Mouse (Mus musculus) limb, embryonic 14.5 days (tissue): ENCODE data around the gene Nxn. TPM values are rescaled to one million over a fixed set of nuclear protein-coding genes. Genes with fewer than 3 reads are reported as not detected.

ENCODE experiments used
- ATAC-seq: fragments of 200-750 bp; cut with Nextera tagmentation; 2 replicates; pipeline ENCODE4 v1.8.0; 2017; ENCODE audit warnings: low read depth, moderate number of reproducible peaks, moderate TSS enrichment; ENCODE audit not compliant: low FRiP score
- DNase-seq: peaks from one replicate; pipeline ENCODE4 v3.0.0-alpha.2; 2015; ENCODE audit warnings: low spot score
- H3K27ac ChIP-seq: fragments of 300-500 bp; sonication (generic); replicated peaks from 2 replicates; pipeline ENCODE4 v1.5.1; 2014; ENCODE audit warnings: low read depth, mild to moderate bottlenecking, low read length, moderate library complexity, mixed read lengths
- H3K27me3 ChIP-seq: fragments of 300-500 bp; sonication (generic); 2 replicates; pipeline ENCODE4 v1.6.1; 2014; ENCODE audit warnings: low read length, mixed read lengths; ENCODE audit not compliant: control insufficient read depth, insufficient read depth
- H3K36me3 ChIP-seq: fragments of 300-500 bp; sonication (generic); 2 replicates; pipeline ENCODE4 v1.6.1; 2014; ENCODE audit warnings: mild to moderate bottlenecking, low read length, moderate library complexity, mixed read lengths; ENCODE audit not compliant: control insufficient read depth, insufficient read depth
- H3K4me1 ChIP-seq: fragments of 300-500 bp; sonication (generic); 2 replicates; pipeline ENCODE4 v1.6.1; 2014; ENCODE audit warnings: antibody characterized with exemption, low read length, mixed read lengths; ENCODE audit not compliant: control insufficient read depth, insufficient read depth
- H3K4me2 ChIP-seq: fragments of 300-500 bp; sonication (generic); replicated peaks from 2 replicates; pipeline ENCODE4 v1.6.1; 2014; ENCODE audit warnings: low read depth, mild to moderate bottlenecking, low read length, moderate library complexity; ENCODE audit not compliant: severe bottlenecking
- H3K4me3 ChIP-seq: fragments of 300-500 bp; sonication (generic); replicated peaks from 2 replicates; pipeline ENCODE4 v1.5.1; 2014; ENCODE audit warnings: low read length
- H3K9ac ChIP-seq: fragments of 300-500 bp; sonication (generic); 2 replicates; pipeline ENCODE4 v1.6.1; 2014; ENCODE audit warnings: mild to moderate bottlenecking, low read depth, low read length, moderate library complexity; ENCODE audit not compliant: severe bottlenecking
- H3K9me3 ChIP-seq: fragments of 300-500 bp; sonication (generic); 2 replicates; pipeline ENCODE4 v1.6.1; 2016; ENCODE audit warnings: low read length; ENCODE audit not compliant: control insufficient read depth
- POLR2A ChIP-seq: fragments of 200-500 bp; IDR thresholded peaks from 2 replicates; pipeline ENCODE4 v1.8.0; 2012; ENCODE audit warnings: inconsistent platforms, mild to moderate bottlenecking, moderate library complexity, borderline replicate concordance; ENCODE audit not compliant: insufficient read depth, insufficient read length; ENCODE audit errors: extremely low read depth
- WGBS: fragments of 180-500 bp; shearing (Covaris S2); extraction: QIAGEN DNeasy Blood & Tissue Kit; methylation state at CpG from one replicate; pipeline ENCODE4 v1.1.7; 2014; 5-methylcytosine and 5-hydroxymethylcytosine counted together
- polyA plus RNA-seq, 2 experiments: library from polyadenylated mRNA; depleted of rRNA in 1 of 2; stranded (reverse) in 1 of 2; unstranded in 1 of 2; fragments of >200 nt; fragmentation: Nextera tagmentation in 1 of 2; extraction: Ambion mirVana in 1 of 2; gene quantifications; 2 replicates each; pipeline versions ENCODE4 v1.2.1 to v1.2.3; 2012 to 2014

Nxn gene
- polyA plus RNA-seq, 2 experiments: 69.9 to 78.1 TPM

- no peak for TF ChIP-seq POLR2A
- H3K36me3 ChIP-seq: 0 out of 2 replicates have a peak, but pooled peaks cover 7% of the 10 kb centered on the region
- H3K27me3 ChIP-seq: no peaks in the 10 kb centered on the region
- H3K27ac ChIP-seq: no peak overlapping the region
- no peak overlapping the region for H3K4me3 ChIP-seq
- no peak overlapping the region for H3K4me2 ChIP-seq
- WGBS: 16% methylated on average over 6 of the region's 6 CpGs
- ATAC-seq: peak; percentile 45
- H3K9me3 ChIP-seq: no peaks in the 10 kb centered on the region
- H3K4me1 ChIP-seq: peaks cover 33% of the 10 kb centered on the region
- DNase-seq: no peak
- no peak overlapping the region for H3K9ac ChIP-seq
Measured at GRCm38 (mm10) chr11:76363178-76363577, 35.8 kb downstream of the Nxn start.

- DNase-seq: no peak
- Histone ChIP-seq H3K4me1 (peaks cover 44% of the 10 kb centered on the region), H3K4me3 (no peak overlapping the region), H3K9ac (no peak overlapping the region), H3K27ac (no peak overlapping the region), H3K9me3 (no peaks in the 10 kb centered on the region), H3K36me3 (0 out of 2 replicates have a peak, but pooled peaks cover 7% of the 10 kb centered on the region), H3K27me3 (no peaks in the 10 kb centered on the region), H3K4me2 (no peak overlapping the region)
- 35% methylated on average over 4 of the region's 4 CpGs for WGBS
- TF ChIP-seq POLR2A: no peak
- no peak for ATAC-seq
Measured at GRCm38 (mm10) chr11:76361422-76361821, 37.5 kb downstream of the Nxn start.

- H3K4me1 ChIP-seq: peaks cover 52% of the 10 kb centered on the region
Measured at GRCm38 (mm10) chr11:76360255-76360654, 38.7 kb downstream of the Nxn start.

GRCm38 (mm10) chr11:76358628-76359320 lies 40.2 kb downstream of the Nxn start:
- H3K9ac ChIP-seq: no peak overlapping the region
- no peaks in the 10 kb centered on the region for H3K9me3 ChIP-seq
- no peaks in the 10 kb centered on the region for H3K36me3 ChIP-seq
- H3K27me3 ChIP-seq: no peaks in the 10 kb centered on the region
- peaks cover 54% of the 10 kb centered on the region for H3K4me1 ChIP-seq
- TF ChIP-seq POLR2A: no peak
- no peak overlapping the region for H3K4me3 ChIP-seq
- ATAC-seq (peak; percentile 48; the same call in 1 of the 2 replicates), DNase-seq (peak; percentile 79)
- H3K4me2 ChIP-seq: no peak overlapping the region; the same call in 1 of the 2 replicates
- 22% methylated on average over 14 of the region's 14 CpGs for WGBS
- H3K27ac ChIP-seq: no peak overlapping the region

More at GRCm38 (mm10) chr11:76360255-76360654, 38.7 kb downstream of the Nxn start:
- ATAC-seq (no peak), DNase-seq (no peak)
- no peak overlapping the region for H3K9ac ChIP-seq
- H3K9me3 ChIP-seq: no peaks in the 10 kb centered on the region
- H3K27me3 ChIP-seq: no peaks in the 10 kb centered on the region
- TF ChIP-seq POLR2A: no peak
- H3K27ac ChIP-seq: no peak overlapping the region
- H3K4me3 ChIP-seq: no peak overlapping the region
- no peak overlapping the region for H3K4me2 ChIP-seq
- H3K36me3 ChIP-seq: 0 out of 2 replicates have a peak, but pooled peaks cover 6% of the 10 kb centered on the region
- WGBS: 65% methylated on average over 6 of the region's 6 CpGs

GRCm38 (mm10) chr11:76357464-76357863 lies 41.5 kb downstream of the Nxn start:
- peaks cover 59% of the 10 kb centered on the region for H3K4me1 ChIP-seq
- H3K9ac ChIP-seq: no peak overlapping the region
- H3K36me3 ChIP-seq: no peaks in the 10 kb centered on the region
- H3K27ac ChIP-seq: no peak overlapping the region
- no peak overlapping the region for H3K4me3 ChIP-seq
- 80% methylated on average over 12 of the region's 12 CpGs for WGBS
- H3K4me2 ChIP-seq: no peak overlapping the region
- no peak for ATAC-seq
- H3K9me3 ChIP-seq: no peaks in the 10 kb centered on the region
- no peak for TF ChIP-seq POLR2A
- no peaks in the 10 kb centered on the region for H3K27me3 ChIP-seq
- DNase-seq: no peak
